In genomic region chr11:5149955-5150354, GRCm38 (mm10) we compare ENCODE assay signal across 13 mouse cellular contexts. TPM values are rescaled to one million over a fixed set of nuclear protein-coding genes. Genes with fewer than 3 reads are reported as not detected.
DNase-seq lines count a peak whose midpoint lies in the region; ATAC-seq and TF ChIP-seq lines count a peak whose summit lies in the region.
"Had no signal": no experiment of that assay in that cellular context is flagged by ENCODE, and none has a peak within 500 bp of the region (broad histone marks: within the 10 kb centered on the region; RNA-seq: fewer than 3 reads in every experiment).

No protein-coding gene starts in this region.

- 0 out of 2 replicates have a peak, but pooled peaks have one; percentile 22 for ATAC-seq in forebrain, embryonic 13.5 days
- ATAC-seq in forebrain, embryonic 12.5 days (ENCODE audit: low FRiP score), result no peak
- no peak for ATAC-seq in kidney, postnatal 0 days (replicated peaks; ENCODE audit: low FRiP score, low read depth)
- no peak; the same call in 1 of the 2 replicates for ATAC-seq in intestine, postnatal 0 days
- ATAC-seq: inflammation-experienced regulatory T-cells, adult 6 months had no signal

- H3K27ac ChIP-seq in forebrain, embryonic 13.5 days, result no peak overlapping the region
- H3K27ac ChIP-seq in forebrain, embryonic 12.5 days, result no peak overlapping the region
- peak overlapping the region; percentile 77 for H3K27ac ChIP-seq in kidney, postnatal 0 days
- H3K27ac ChIP-seq in intestine, postnatal 0 days (ENCODE audit: low read depth, low read length), result no peak overlapping the region
- H3K27ac ChIP-seq: embryonic facial prominence, embryonic 12.5 days; heart, embryonic 13.5 days; left cerebral cortex, adult 2 months had no signal

- DNase-seq in kidney, postnatal 0 days (ENCODE audit: low spot score), result no peak
- DNase-seq in kidney, adult 8-10 months, result no peak
- peak; percentile 35 for DNase-seq in Muller cell, postnatal 12 days (ENCODE audit: inconsistent ontology term)
- DNase-seq in cerebellum, adult 8-10 months, result no peak
- DNase-seq in embryo, embryonic 10.5 days (ENCODE audit: low spot score), result no peak
- DNase-seq: cerebellum, adult 9-11 months had no signal

- peak overlapping the region; percentile 39 for H3K4me2 ChIP-seq in forebrain, embryonic 13.5 days
- no peak overlapping the region for H3K4me2 ChIP-seq in forebrain, embryonic 12.5 days
- H3K4me2 ChIP-seq in kidney, postnatal 0 days (ENCODE audit: low read length), result peak overlapping the region; percentile 95
- H3K4me2 ChIP-seq in intestine, postnatal 0 days (replicated peaks; ENCODE audit: low read depth), result peak overlapping the region; percentile 55; the same call in 1 of the 2 replicates
- H3K4me2 ChIP-seq: embryonic facial prominence, embryonic 12.5 days had no signal

- peaks cover 46% of the 10 kb centered on the region for H3K4me1 ChIP-seq in forebrain, embryonic 13.5 days
- peaks cover 42% of the 10 kb centered on the region for H3K4me1 ChIP-seq in forebrain, embryonic 12.5 days
- peaks cover 43% of the 10 kb centered on the region for H3K4me1 ChIP-seq in kidney, postnatal 0 days (replicated peaks; ENCODE audit: insufficient read depth, low read length)
- H3K4me1 ChIP-seq in intestine, postnatal 0 days (replicated peaks; ENCODE audit: control insufficient read depth, insufficient read depth, low read length), result peaks cover 18% of the 10 kb centered on the region

- no peak overlapping the region for H3K4me3 ChIP-seq in forebrain, embryonic 13.5 days
- no peak overlapping the region for H3K4me3 ChIP-seq in forebrain, embryonic 12.5 days (replicated peaks)
- no peak overlapping the region for H3K4me3 ChIP-seq in kidney, postnatal 0 days (replicated peaks; ENCODE audit: low read depth, low read length)
- H3K4me3 ChIP-seq in intestine, postnatal 0 days (ENCODE audit: low read depth, low read length), result peak overlapping the region; percentile 1; the same call in 1 of the 2 replicates
- H3K4me3 ChIP-seq: embryonic facial prominence, embryonic 12.5 days; heart, embryonic 13.5 days; left cerebral cortex, adult 2 months had no signal

- no peak for TF ChIP-seq CTCF in kidney, postnatal 0 days (IDR thresholded peaks at IDR 0.05; ENCODE audit: low read depth)
- TF ChIP-seq CTCF in intestine, postnatal 0 days (IDR thresholded peaks at IDR 0.05; ENCODE audit: low read depth), result no peak

- 49% methylated on average over 9 of the region's 9 CpGs for WGBS in forebrain, embryonic 13.5 days
- 62% methylated on average over 9 of the region's 9 CpGs for WGBS in forebrain, embryonic 12.5 days
- WGBS in kidney, postnatal 0 days, result 69% methylated on average over 9 of the region's 9 CpGs
- 69% methylated on average over 9 of the region's 9 CpGs for WGBS in intestine, postnatal 0 days

- no peaks in the 10 kb centered on the region for H3K9me3 ChIP-seq in forebrain, embryonic 13.5 days (replicated peaks)
- no peaks in the 10 kb centered on the region for H3K9me3 ChIP-seq in forebrain, embryonic 12.5 days
- no peaks in the 10 kb centered on the region for H3K9me3 ChIP-seq in kidney, postnatal 0 days (replicated peaks; ENCODE audit: low read length)
- H3K9me3 ChIP-seq in intestine, postnatal 0 days (ENCODE audit: control insufficient read depth), result no peaks in the 10 kb centered on the region
- H3K9me3 ChIP-seq: embryonic facial prominence, embryonic 12.5 days; heart, embryonic 13.5 days had no signal

- no peaks in the 10 kb centered on the region for H3K36me3 ChIP-seq in forebrain, embryonic 13.5 days (ENCODE audit: poor library complexity, severe bottlenecking)
- H3K36me3 ChIP-seq in forebrain, embryonic 12.5 days (replicated peaks), result no peaks in the 10 kb centered on the region
- H3K36me3 ChIP-seq in kidney, postnatal 0 days (ENCODE audit: insufficient read depth, low read length), result no peaks in the 10 kb centered on the region
- no peaks in the 10 kb centered on the region for H3K36me3 ChIP-seq in intestine, postnatal 0 days (ENCODE audit: control insufficient read depth, insufficient read depth)
- H3K36me3 ChIP-seq: embryonic facial prominence, embryonic 12.5 days; heart, embryonic 13.5 days had no signal

- no peak overlapping the region for H3K9ac ChIP-seq in forebrain, embryonic 13.5 days
- no peak overlapping the region for H3K9ac ChIP-seq in forebrain, embryonic 12.5 days
- H3K9ac ChIP-seq in kidney, postnatal 0 days (ENCODE audit: low read depth, low read length), result peak overlapping the region; percentile 27; the same call in 1 of the 2 replicates
- H3K9ac ChIP-seq in intestine, postnatal 0 days (ENCODE audit: low read depth, low read length), result no peak overlapping the region
- H3K9ac ChIP-seq: embryonic facial prominence, embryonic 12.5 days had no signal

- 0 out of 2 replicates have a peak, but pooled peaks cover 9% of the 10 kb centered on the region for H3K27me3 ChIP-seq in forebrain, embryonic 13.5 days
- peaks cover 38% of the 10 kb centered on the region for H3K27me3 ChIP-seq in forebrain, embryonic 12.5 days
- no peaks in the 10 kb centered on the region for H3K27me3 ChIP-seq in kidney, postnatal 0 days (ENCODE audit: insufficient read depth, low read length)
- H3K27me3 ChIP-seq in intestine, postnatal 0 days (replicated peaks; ENCODE audit: control insufficient read depth, insufficient read depth, low read length), result no peaks in the 10 kb centered on the region

RNA-seq across cellular contexts. Expression of gene Emid1, which starts 2.1 kb away (rescaled TPM):
- polyA plus RNA-seq in forebrain, embryonic 13.5 days (2015; fragmentation: Nextera tagmentation; extraction: Ambion mirVana), result 14.9 and 18.8 TPM in 2 replicates
- 16.0 and 18.2 TPM in 2 replicates for polyA plus RNA-seq in forebrain, embryonic 12.5 days (2016; fragmentation: Nextera tagmentation; extraction: Ambion mirVana)
- polyA plus RNA-seq in kidney, postnatal 0 days (2015; fragmentation: Nextera tagmentation; extraction: Ambion mirVana), result 174 and 180 TPM in 2 replicates
- 47.9 and 56.4 TPM in 2 replicates for polyA plus RNA-seq in intestine, postnatal 0 days (2015; fragmentation: Nextera tagmentation; extraction: Ambion mirVana)

RNA-seq across cellular contexts. Expression of gene Ewsr1, which starts 50.9 kb away (rescaled TPM):
- 808 and 853 TPM in 2 replicates for polyA plus RNA-seq in forebrain, embryonic 13.5 days (2015; fragmentation: Nextera tagmentation; extraction: Ambion mirVana)
- 915 and 936 TPM in 2 replicates for polyA plus RNA-seq in forebrain, embryonic 12.5 days (2016; fragmentation: Nextera tagmentation; extraction: Ambion mirVana)
- polyA plus RNA-seq in kidney, postnatal 0 days (2015; fragmentation: Nextera tagmentation; extraction: Ambion mirVana), result 477 and 504 TPM in 2 replicates
- polyA plus RNA-seq in intestine, postnatal 0 days (2015; fragmentation: Nextera tagmentation; extraction: Ambion mirVana), result 185 and 196 TPM in 2 replicates

RNA-seq across cellular contexts. Expression of gene Rhbdd3, which starts 51.2 kb away (rescaled TPM):
- 25.8 and 26.3 TPM in 2 replicates for polyA plus RNA-seq in forebrain, embryonic 13.5 days (2015; fragmentation: Nextera tagmentation; extraction: Ambion mirVana)
- polyA plus RNA-seq in forebrain, embryonic 12.5 days (2016; fragmentation: Nextera tagmentation; extraction: Ambion mirVana), result 27.5 and 27.6 TPM in 2 replicates
- polyA plus RNA-seq in kidney, postnatal 0 days (2015; fragmentation: Nextera tagmentation; extraction: Ambion mirVana), result 26.8 and 28.3 TPM in 2 replicates
- polyA plus RNA-seq in intestine, postnatal 0 days (2015; fragmentation: Nextera tagmentation; extraction: Ambion mirVana), result 17.1 and 17.5 TPM in 2 replicates
